Mouse (Mus musculus): ENCODE results near the gene Ptges3l. TPM values are rescaled to one million over a fixed set of nuclear protein-coding genes. Genes with fewer than 3 reads are reported as not detected.
"Not testable (repeated sequence)": the region's sequence is repeated elsewhere in the genome, so short reads cannot be mapped to it uniquely, and the experiment has no call there.

The Ptges3l gene
- 3.0 and 4.0 TPM in 2 replicates for polyA plus RNA-seq (2015; fragmentation: Nextera tagmentation; extraction: Ambion mirVana)

GRCm38 (mm10) chr11:101424925-101425813 lies at the start of gene Ptges3l, which contains the start of gene Rundc1:
Gene Ptges3l (minus strand): TSS chr11:101425333.
Gene Rundc1 (plus strand): TSS chr11:101425085.
- peak; percentile 94 for ATAC-seq (ENCODE audit: low FRiP score, low read depth)
- Histone ChIP-seq H3K4me2 (peak within 1 kb of the TSS; percentile 80), H3K4me1 (replicated peaks) (peaks cover 29% of the 10 kb centered on the region), H3K27ac (replicated peaks) (peak within 1 kb of the TSS; percentile 95), H3K36me3 (peaks cover 11% of the 10 kb centered on the region), H3K9ac (peak within 1 kb of the TSS; percentile 80), H3K9me3 (no peaks in the 10 kb centered on the region), H3K27me3 (no peaks in the 10 kb centered on the region), H3K4me3 (peak within 1 kb of the TSS; percentile 96)
- WGBS, result under 1% methylated on average over 80 of the region's 81 CpGs

GRCm38 (mm10) chr11:101474298-101474697 lies 49.2 kb upstream of the Ptges3l start:
- Histone ChIP-seq H3K27me3 (no peaks in the 10 kb centered on the region), H3K36me3 (no peaks in the 10 kb centered on the region; the same call in 1 of the 2 replicates), H3K27ac (replicated peaks) (no peak overlapping the region), H3K4me1 (replicated peaks) (peaks cover 32% of the 10 kb centered on the region), H3K4me3 (no peak overlapping the region), H3K9me3 (no peaks in the 10 kb centered on the region), H3K4me2 (no peak overlapping the region), H3K9ac (no peak overlapping the region)
- 49% methylated on average over 5 of the region's 5 CpGs for WGBS
- no peak for ATAC-seq (ENCODE audit: low FRiP score, low read depth)

- H3K27me3 ChIP-seq; H3K9me3 ChIP-seq; H3K9ac ChIP-seq; H3K4me2 ChIP-seq; ATAC-seq (ENCODE audit: low FRiP score, low read depth); H3K4me3 ChIP-seq; H3K36me3 ChIP-seq; H3K27ac ChIP-seq (replicated peaks): not testable (repeated sequence)
- 88% methylated on average over 1 of the region's 1 CpGs for whole genome bisulfite sequencing
- peaks cover 34% of the 10 kb centered on the region for H3K4me1 ChIP-seq (replicated peaks)
Measured at GRCm38 (mm10) chr11:101473686-101474085, 48.6 kb upstream of the Ptges3l start.

- Histone ChIP-seq H3K27me3 (no peaks in the 10 kb centered on the region), H3K4me3 (no peak overlapping the region), H3K9ac (no peak overlapping the region), H3K27ac (replicated peaks) (no peak overlapping the region), H3K4me2 (no peak overlapping the region), H3K9me3 (no peaks in the 10 kb centered on the region), H3K36me3 (no peaks in the 10 kb centered on the region; the same call in 1 of the 2 replicates), H3K4me1 (replicated peaks) (peaks cover 34% of the 10 kb centered on the region)
- ATAC-seq (ENCODE audit: low FRiP score, low read depth), result no peak
- WGBS, result 46% methylated on average over 7 of the region's 7 CpGs
Measured at GRCm38 (mm10) chr11:101472336-101472735, 47.2 kb upstream of the Ptges3l start.

GRCm38 (mm10) chr11:101471926-101472325 lies 46.8 kb upstream of the Ptges3l start:
- no peak for ATAC-seq (ENCODE audit: low FRiP score, low read depth)
- no peaks in the 10 kb centered on the region; the same call in 1 of the 2 replicates for H3K36me3 ChIP-seq
- H3K4me3 ChIP-seq, result no peak overlapping the region
- no peak overlapping the region for H3K4me2 ChIP-seq
- no peak overlapping the region for H3K9ac ChIP-seq
- no peaks in the 10 kb centered on the region for H3K9me3 ChIP-seq
- 45% methylated on average over 3 of the region's 3 CpGs for WGBS
- peaks cover 34% of the 10 kb centered on the region for H3K4me1 ChIP-seq (replicated peaks)
- H3K27ac ChIP-seq (replicated peaks), result no peak overlapping the region
- no peaks in the 10 kb centered on the region for H3K27me3 ChIP-seq

GRCm38 (mm10) chr11:101470206-101470605 lies 45.1 kb upstream of the Ptges3l start:
- Histone ChIP-seq H3K36me3 (no peaks in the 10 kb centered on the region; the same call in 1 of the 2 replicates), H3K4me2 (peak overlapping the region; percentile 29), H3K27me3 (no peaks in the 10 kb centered on the region), H3K4me3 (0 out of 2 replicates have a peak overlapping the region, but pooled peaks have one; percentile 2), H3K9ac (no peak overlapping the region), H3K27ac (replicated peaks) (no peak overlapping the region), H3K9me3 (no peaks in the 10 kb centered on the region), H3K4me1 (replicated peaks) (peaks cover 42% of the 10 kb centered on the region)
- WGBS, result 9% methylated on average over 7 of the region's 7 CpGs
- ATAC-seq (ENCODE audit: low FRiP score, low read depth), result no peak

GRCm38 (mm10) chr11:101469155-101469554 lies 44.0 kb upstream of the Ptges3l start:
- H3K27me3 ChIP-seq, result no peaks in the 10 kb centered on the region
- no peak for ATAC-seq (ENCODE audit: low FRiP score, low read depth)
- H3K4me3 ChIP-seq, result peak overlapping the region; percentile 95
- H3K27ac ChIP-seq (replicated peaks), result no peak overlapping the region
- H3K9me3 ChIP-seq, result no peaks in the 10 kb centered on the region
- H3K4me2 ChIP-seq, result peak overlapping the region; percentile 81
- no peaks in the 10 kb centered on the region; the same call in 1 of the 2 replicates for H3K36me3 ChIP-seq
- H3K4me1 ChIP-seq (replicated peaks), result peaks cover 48% of the 10 kb centered on the region
- WGBS, result 52% methylated on average over 4 of the region's 4 CpGs
- peak overlapping the region; percentile 85; the same call in 1 of the 2 replicates for H3K9ac ChIP-seq

GRCm38 (mm10) chr11:101468731-101469130 lies 43.6 kb upstream of the Ptges3l start:
- Histone ChIP-seq H3K4me3 (peak overlapping the region; percentile 95), H3K9me3 (no peaks in the 10 kb centered on the region), H3K36me3 (no peaks in the 10 kb centered on the region; the same call in 1 of the 2 replicates), H3K4me1 (replicated peaks) (peaks cover 51% of the 10 kb centered on the region), H3K4me2 (peak overlapping the region; percentile 81), H3K27me3 (no peaks in the 10 kb centered on the region), H3K27ac (replicated peaks) (peak overlapping the region; percentile 86), H3K9ac (peak overlapping the region; percentile 85)
- 3% methylated on average over 13 of the region's 13 CpGs for WGBS
- no peak for ATAC-seq (ENCODE audit: low FRiP score, low read depth)

- Histone ChIP-seq H3K4me2 (peak overlapping the region; percentile 81), H3K27ac (replicated peaks) (peak overlapping the region; percentile 86), H3K36me3 (no peaks in the 10 kb centered on the region; the same call in 1 of the 2 replicates), H3K27me3 (no peaks in the 10 kb centered on the region), H3K4me1 (replicated peaks) (peaks cover 56% of the 10 kb centered on the region), H3K4me3 (peak overlapping the region; percentile 95), H3K9ac (peak overlapping the region; percentile 85), H3K9me3 (no peaks in the 10 kb centered on the region)
- WGBS, result under 1% methylated on average over 28 of the region's 31 CpGs
- peak; percentile 28 for ATAC-seq (ENCODE audit: low FRiP score, low read depth)
Measured at GRCm38 (mm10) chr11:101468263-101468688, 43.1 kb upstream of the Ptges3l start.

- H3K4me1 ChIP-seq (replicated peaks), result peaks cover 62% of the 10 kb centered on the region
- WGBS, result under 1% methylated on average over 42 of the region's 54 CpGs
Measured at GRCm38 (mm10) chr11:101467477-101468262, 42.5 kb upstream of the Ptges3l start.

GRCm38 (mm10) chr11:101466552-101466950 lies 41.4 kb upstream of the Ptges3l start:
- not testable (repeated sequence) for ATAC-seq (ENCODE audit: low FRiP score, low read depth); H3K27me3 ChIP-seq; H3K9ac ChIP-seq; H3K9me3 ChIP-seq; H3K36me3 ChIP-seq; H3K27ac ChIP-seq (replicated peaks)
- H3K4me3 ChIP-seq, result peak overlapping the region; percentile 95
- peak overlapping the region; percentile 71 for H3K4me2 ChIP-seq
- whole genome bisulfite sequencing, result 54% methylated on average over 5 of the region's 5 CpGs
- H3K4me1 ChIP-seq (replicated peaks), result peaks cover 65% of the 10 kb centered on the region

More at GRCm38 (mm10) chr11:101467477-101468262, 42.5 kb upstream of the Ptges3l start:
- no peaks in the 10 kb centered on the region; the same call in 1 of the 2 replicates for H3K36me3 ChIP-seq
- H3K9ac ChIP-seq, result peak overlapping the region; percentile 85
- peak overlapping the region; percentile 81 for H3K4me2 ChIP-seq
- H3K27ac ChIP-seq (replicated peaks), result peak overlapping the region; percentile 86
- peak; percentile 56 for ATAC-seq (ENCODE audit: low FRiP score, low read depth)
- H3K27me3 ChIP-seq, result no peaks in the 10 kb centered on the region
- H3K4me3 ChIP-seq, result peak overlapping the region; percentile 95
- no peaks in the 10 kb centered on the region for H3K9me3 ChIP-seq
